Mouse (Mus musculus): Measurements from ENCODE around the gene Cacna1e. TPM values are rescaled to one million over a fixed set of nuclear protein-coding genes. Genes with fewer than 3 reads are reported as not detected.

Gene Cacna1e
- total and polyA plus RNA-seq, 3 experiments: 0.60 to 8.5 (median 2.5) TPM

DNA sequence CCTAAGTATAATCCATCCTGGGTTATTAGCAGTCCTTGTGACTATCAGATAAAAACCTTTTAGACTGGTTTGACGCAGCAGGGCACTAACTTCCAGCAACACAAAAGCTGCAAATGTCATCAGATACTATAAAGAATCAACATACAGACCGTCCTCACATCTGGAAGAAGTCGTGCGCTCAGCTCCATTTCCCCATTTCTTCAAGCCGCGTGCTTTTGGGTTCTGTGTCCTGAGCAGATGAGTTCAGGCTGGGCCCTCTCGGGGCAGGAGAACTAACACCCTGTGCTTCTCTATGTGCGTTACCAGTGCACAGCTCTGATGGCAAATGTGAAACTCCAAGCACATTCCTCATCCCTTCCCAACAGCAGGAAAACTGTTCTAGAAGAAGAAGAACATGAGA, 177.3 kb downstream of the Cacna1e start:
- DNase-seq (ENCODE audit: extremely low read depth): no peak
- no peak overlapping the region for H3K4me2 ChIP-seq (ENCODE audit: insufficient read depth, low read depth, poor library complexity, severe bottlenecking)
- H3K9me3 ChIP-seq (replicated peaks; ENCODE audit: low read length): no peaks in the 10 kb centered on the region
- no peaks in the 10 kb centered on the region for H3K79me2 ChIP-seq (replicated peaks; ENCODE audit: control insufficient read depth, extremely low read depth, insufficient read depth, poor library complexity, severe bottlenecking)
- H3K4me1 ChIP-seq (ENCODE audit: control insufficient read depth in 1 of 2, insufficient read depth in 2 of 2): peaks cover 4 to 31% of the 10 kb centered on the region in 2 experiments; a peak in 2 of 4 replicates
- H3K4me3 ChIP-seq (replicated peaks in 1 of 3; ENCODE audit: low read depth in 2 of 3, low read length in 2 of 3, poor library complexity in 1 of 3): no peak overlapping the region
- in situ Hi-C loops (cut with MboI; ENCODE audit: low pct_ligation_motif_present, low pct_unique_long_range_greater_than_20kb, low sequenced_read_pairs): no loop called here
- TF ChIP-seq USF2 (conservative IDR thresholded peaks at IDR 0.05; ENCODE audit: low read depth, low read length) (no peak), CTCF (conservative IDR thresholded peaks at IDR 0.05 in 1 of 2, IDR thresholded peaks at IDR 0.05 in 1 of 2; ENCODE audit: low read depth in 2 of 2, low read length in 2 of 2) (no peak), NELFE (IDR thresholded peaks at IDR 0.05; ENCODE audit: low read depth, low read length) (no peak), MXI1 (IDR thresholded peaks at IDR 0.05; ENCODE audit: low read depth, low read length) (no peak), ZKSCAN1 (IDR thresholded peaks at IDR 0.05; ENCODE audit: borderline replicate concordance, low read depth, low read length) (no peak), ZC3H11A (IDR thresholded peaks at IDR 0.05; ENCODE audit: low read depth, low read length) (no peak), ETS1 (conservative IDR thresholded peaks at IDR 0.05; ENCODE audit: low read depth, low read length) (no peak), RCOR1 (conservative IDR thresholded peaks at IDR 0.05; ENCODE audit: low read depth, low read length) (no peak), CHD2 (IDR thresholded peaks at IDR 0.05; ENCODE audit: low read length) (no peak), BHLHE40 (IDR thresholded peaks at IDR 0.05; ENCODE audit: low read depth, low read length) (no peak), SIN3A (IDR thresholded peaks at IDR 0.05; ENCODE audit: low read length) (no peak), MAX (IDR thresholded peaks at IDR 0.05; ENCODE audit: low read length) (no peak), GABPA (IDR thresholded peaks at IDR 0.05; ENCODE audit: insufficient replicate concordance, low read depth, low read length) (no peak), EP300 (IDR thresholded peaks at IDR 0.05; ENCODE audit: low read length) (no peak), ZNF384 (IDR thresholded peaks at IDR 0.05; ENCODE audit: low read depth, low read length) (no peak), JUND (conservative IDR thresholded peaks at IDR 0.05; ENCODE audit: low read depth, low read length) (no peak), CHD1 (IDR thresholded peaks at IDR 0.05; ENCODE audit: low read depth, low read length) (no peak), RAD21 (IDR thresholded peaks at IDR 0.05; ENCODE audit: low read depth, low read length) (no peak), IRF4 (IDR thresholded peaks at IDR 0.05; ENCODE audit: low read depth, low read length) (no peak), USF1 (IDR thresholded peaks at IDR 0.05; ENCODE audit: low read depth, low read length) (no peak)
- H3K36me3 ChIP-seq (replicated peaks in 1 of 2; ENCODE audit: control insufficient read depth in 1 of 2, insufficient read depth in 1 of 2, low read length in 1 of 2): peaks cover 0 to 4% of the 10 kb centered on the region in 2 experiments
- H3K27ac ChIP-seq (ENCODE audit: insufficient read depth, low read depth): no peak overlapping the region
- dilution Hi-C loops (cut with MboI; ENCODE audit: extremely low pct_ligation_motif_present, extremely low pct_unique_long_range_greater_than_20kb, low sequenced_read_pairs): no loop called here
- no peak overlapping the region for H3K9ac ChIP-seq (ENCODE audit: insufficient read depth, low read depth)
- H3K27me3 ChIP-seq (replicated peaks): no peaks in the 10 kb centered on the region

DNA sequence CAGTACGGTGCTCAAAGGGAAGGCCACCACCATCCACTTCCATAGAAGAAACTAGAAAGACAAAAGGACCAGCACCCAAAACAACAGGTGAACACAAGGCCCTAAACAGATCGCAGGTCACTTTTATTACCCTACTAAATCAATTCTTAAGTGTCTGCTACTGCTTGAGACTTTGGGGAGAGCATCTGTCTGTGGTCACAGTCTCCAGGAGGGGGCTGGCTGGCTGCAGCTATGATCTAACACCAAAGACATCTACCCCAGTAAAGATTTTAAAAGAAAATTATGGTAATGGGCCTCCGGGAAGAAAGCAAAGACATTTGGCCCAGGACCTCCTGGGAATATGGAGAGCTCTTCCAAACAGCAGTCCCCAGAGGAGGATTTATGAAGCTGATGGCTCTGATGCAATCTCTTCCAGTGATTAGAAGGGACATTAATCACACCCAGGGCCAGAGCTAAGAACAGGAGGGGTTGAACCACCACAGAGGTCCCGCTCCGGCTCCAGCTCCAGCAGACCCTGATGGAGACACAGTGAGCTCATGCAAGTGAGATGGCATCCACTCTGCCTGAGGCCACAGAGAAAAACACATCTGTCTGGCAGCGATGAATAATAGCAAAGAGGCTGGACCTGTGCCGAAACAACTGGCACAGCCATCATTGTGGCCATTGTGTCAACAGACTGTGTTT, 178.3 kb downstream of the Cacna1e start:
- no peak overlapping the region for H3K4me2 ChIP-seq (ENCODE audit: insufficient read depth, low read depth, poor library complexity, severe bottlenecking)
- no peaks in the 10 kb centered on the region for H3K9me3 ChIP-seq (replicated peaks; ENCODE audit: low read length)
- DNase-seq (ENCODE audit: extremely low read depth): no peak
- dilution Hi-C loops (cut with MboI; ENCODE audit: extremely low pct_ligation_motif_present, extremely low pct_unique_long_range_greater_than_20kb, low sequenced_read_pairs) (no loop called here), in situ Hi-C loops (cut with MboI; ENCODE audit: low pct_ligation_motif_present, low pct_unique_long_range_greater_than_20kb, low sequenced_read_pairs) (no loop called here)
- H3K4me1 ChIP-seq (ENCODE audit: control insufficient read depth in 1 of 2, insufficient read depth in 2 of 2): peaks cover 4 to 31% of the 10 kb centered on the region in 2 experiments; a peak in 3 of 4 replicates
- TF ChIP-seq ZMIZ1 (IDR thresholded peaks at IDR 0.05; ENCODE audit: low read depth, low read length): no peak
- TF ChIP-seq CHD2 (IDR thresholded peaks at IDR 0.05; ENCODE audit: low read length): no peak
- TF ChIP-seq CHD1 (IDR thresholded peaks at IDR 0.05; ENCODE audit: low read depth, low read length): no peak
- no peak for TF ChIP-seq PAX5 (IDR thresholded peaks at IDR 0.05; ENCODE audit: low read length)
- no peak for TF ChIP-seq ZNF384 (IDR thresholded peaks at IDR 0.05; ENCODE audit: low read depth, low read length)
- no peak for TF ChIP-seq ZKSCAN1 (IDR thresholded peaks at IDR 0.05; ENCODE audit: borderline replicate concordance, low read depth, low read length)
- TF ChIP-seq HCFC1 (IDR thresholded peaks at IDR 0.05; ENCODE audit: low read depth, low read length): no peak
- no peak for TF ChIP-seq NELFE (IDR thresholded peaks at IDR 0.05; ENCODE audit: low read depth, low read length)
- TF ChIP-seq MAX (IDR thresholded peaks at IDR 0.05; ENCODE audit: low read length): no peak
- TF ChIP-seq SMC3 (IDR thresholded peaks at IDR 0.05; ENCODE audit: low read depth, low read length): no peak
- TF ChIP-seq GABPA (IDR thresholded peaks at IDR 0.05; ENCODE audit: insufficient replicate concordance, low read depth, low read length): no peak
- no peak for TF ChIP-seq BHLHE40 (IDR thresholded peaks at IDR 0.05; ENCODE audit: low read depth, low read length)
- no peak for TF ChIP-seq SIN3A (IDR thresholded peaks at IDR 0.05; ENCODE audit: low read length)
- TF ChIP-seq MXI1 (IDR thresholded peaks at IDR 0.05; ENCODE audit: low read depth, low read length): no peak
- TF ChIP-seq MEF2A (IDR thresholded peaks at IDR 0.05; ENCODE audit: borderline replicate concordance, low read depth, low read length): no peak
- no peak for TF ChIP-seq MAZ (IDR thresholded peaks at IDR 0.05; ENCODE audit: low read depth, low read length)
- no peak overlapping the region for H3K9ac ChIP-seq (ENCODE audit: insufficient read depth, low read depth)
- no peak overlapping the region for H3K4me3 ChIP-seq (replicated peaks in 1 of 3; ENCODE audit: low read depth in 2 of 3, low read length in 2 of 3, poor library complexity in 1 of 3)
- no peaks in the 10 kb centered on the region for H3K79me2 ChIP-seq (replicated peaks; ENCODE audit: control insufficient read depth, extremely low read depth, insufficient read depth, poor library complexity, severe bottlenecking)
- H3K27ac ChIP-seq (ENCODE audit: insufficient read depth, low read depth): no peak overlapping the region
- H3K27me3 ChIP-seq (replicated peaks): no peaks in the 10 kb centered on the region
- H3K36me3 ChIP-seq (replicated peaks in 1 of 2; ENCODE audit: control insufficient read depth in 1 of 2, insufficient read depth in 1 of 2, low read length in 1 of 2): peaks cover 0 to 7% of the 10 kb centered on the region in 2 experiments
